Mouse (Mus musculus) urinary bladder, postnatal 25 days (tissue): ENCODE results near the gene Necab3.

Source experiments
- DNase-seq: peaks from one replicate; pipeline ENCODE4 v3.0.0; 2022; ENCODE audit warnings: low spot score

Gene Necab3

GRCm38 (mm10) chr2:154558264-154559039 is at the start of gene Necab3:
TSS of gene Necab3 (minus strand) at chr2:154558890.
- no peak for DNase-seq

- no peak for DNase-seq
Measured at GRCm38 (mm10) chr2:154606965-154607364, 48.3 kb upstream of the Necab3 start.

- no peak for DNase-seq
Measured at GRCm38 (mm10) chr2:154604156-154604555, 45.5 kb upstream of the Necab3 start.

GRCm38 (mm10) chr2:154603638-154604153 is 45.0 kb upstream of the Necab3 start, which contains the start of gene Pxmp4:
TSS of gene Pxmp4 (minus strand) at chr2:154603708.
- DNase-seq = peak; percentile 97

- DNase-seq = no peak
Measured at GRCm38 (mm10) chr2:154603007-154603637, 44.4 kb upstream of the Necab3 start.

GRCm38 (mm10) chr2:154601324-154601723 is 42.6 kb upstream of the Necab3 start:
- no peak for DNase-seq

GRCm38 (mm10) chr2:154600586-154600985 is 41.9 kb upstream of the Necab3 start:
- DNase-seq = no peak

- DNase-seq = no peak
Measured at GRCm38 (mm10) chr2:154597399-154597798, 38.7 kb upstream of the Necab3 start.

- DNase-seq = no peak
Measured at GRCm38 (mm10) chr2:154595775-154596174, 37.1 kb upstream of the Necab3 start.

GRCm38 (mm10) chr2:154593025-154593424 is 34.3 kb upstream of the Necab3 start:
- peak; percentile 23 for DNase-seq

GRCm38 (mm10) chr2:154591239-154591638 is 32.5 kb upstream of the Necab3 start:
- DNase-seq = no peak

GRCm38 (mm10) chr2:154589051-154589450 is 30.4 kb upstream of the Necab3 start:
- no peak for DNase-seq

- DNase-seq = no peak
Measured at GRCm38 (mm10) chr2:154586405-154586804, 27.7 kb upstream of the Necab3 start.

GRCm38 (mm10) chr2:154584931-154585601 is 26.4 kb upstream of the Necab3 start:
- DNase-seq = no peak

GRCm38 (mm10) chr2:154583906-154584872 is 25.5 kb upstream of the Necab3 start:
- DNase-seq = no peak

- DNase-seq = no peak
Measured at GRCm38 (mm10) chr2:154581421-154581820, 22.7 kb upstream of the Necab3 start.

- DNase-seq = no peak
Measured at GRCm38 (mm10) chr2:154580586-154580985, 21.9 kb upstream of the Necab3 start.

- no peak for DNase-seq
Measured at GRCm38 (mm10) chr2:154577744-154578067, 19.0 kb upstream of the Necab3 start.

GRCm38 (mm10) chr2:154576876-154577743 is 18.4 kb upstream of the Necab3 start:
- DNase-seq = no peak

GRCm38 (mm10) chr2:154574271-154574670 is 15.6 kb upstream of the Necab3 start:
- DNase-seq = no peak

GRCm38 (mm10) chr2:154572996-154573395 is 14.3 kb upstream of the Necab3 start:
- no peak for DNase-seq
